Mouse (Mus musculus) embryonic facial prominence, embryonic 12.5 days (tissue): ENCODE data around the gene Klhl21. TPM values are rescaled to one million over a fixed set of nuclear protein-coding genes. Genes with fewer than 3 reads are reported as not detected.

Source experiments
- ATAC-seq: fragments of 200-750 bp; cut with Nextera tagmentation; 2 replicates; pipeline ENCODE4 v1.8.0; 2017; ENCODE audit not compliant: insufficient number of reproducible peaks, insufficient read depth, low FRiP score, low TSS enrichment
- H3K27ac ChIP-seq: fragments of 300-500 bp; sonication (generic); 2 replicates; pipeline ENCODE4 v1.5.1; 2016; ENCODE audit warnings: mild to moderate bottlenecking
- H3K27me3 ChIP-seq: fragments of 300-500 bp; sonication (generic); 2 replicates; pipeline ENCODE4 v1.6.1; 2016; ENCODE audit warnings: mild to moderate bottlenecking, moderate library complexity
- H3K36me3 ChIP-seq: fragments of 300-500 bp; sonication (generic); 2 replicates; pipeline ENCODE4 v1.6.1; 2016; ENCODE audit warnings: mild to moderate bottlenecking
- H3K4me1 ChIP-seq: fragments of 300-500 bp; sonication (generic); 2 replicates; pipeline ENCODE4 v1.6.1; 2016
- H3K4me2 ChIP-seq: fragments of 300-500 bp; sonication (generic); replicated peaks from 2 replicates; pipeline ENCODE4 v1.6.1; 2016; ENCODE audit warnings: mild to moderate bottlenecking, moderate library complexity
- H3K4me3 ChIP-seq: fragments of 300-500 bp; sonication (generic); 2 replicates; pipeline ENCODE4 v1.5.1; 2016; ENCODE audit warnings: mild to moderate bottlenecking
- H3K9ac ChIP-seq: fragments of 300-500 bp; sonication (generic); 2 replicates; pipeline ENCODE4 v1.6.1; 2016; ENCODE audit warnings: mild to moderate bottlenecking, moderate library complexity
- H3K9me3 ChIP-seq: fragments of 300-500 bp; sonication (generic); 2 replicates; pipeline ENCODE4 v1.6.1; 2016; ENCODE audit warnings: mild to moderate bottlenecking, moderate library complexity
- WGBS: fragments of 180-500 bp; shearing (Covaris S2); methylation state at CpG from one replicate; pipeline ENCODE4 v1.1.7; 2016; 5-methylcytosine and 5-hydroxymethylcytosine counted together
- polyA plus RNA-seq: library from polyadenylated mRNA; unstranded; fragments of >200 nt; fragmentation: Nextera tagmentation; extraction: Ambion mirVana; gene quantifications from 2 replicates; pipeline ENCODE4 v1.2.1, GENCODE M21; 2016

Gene Klhl21
- polyA plus RNA-seq, 1 experiment from 2014 or later = 13.5 TPM

DNA sequence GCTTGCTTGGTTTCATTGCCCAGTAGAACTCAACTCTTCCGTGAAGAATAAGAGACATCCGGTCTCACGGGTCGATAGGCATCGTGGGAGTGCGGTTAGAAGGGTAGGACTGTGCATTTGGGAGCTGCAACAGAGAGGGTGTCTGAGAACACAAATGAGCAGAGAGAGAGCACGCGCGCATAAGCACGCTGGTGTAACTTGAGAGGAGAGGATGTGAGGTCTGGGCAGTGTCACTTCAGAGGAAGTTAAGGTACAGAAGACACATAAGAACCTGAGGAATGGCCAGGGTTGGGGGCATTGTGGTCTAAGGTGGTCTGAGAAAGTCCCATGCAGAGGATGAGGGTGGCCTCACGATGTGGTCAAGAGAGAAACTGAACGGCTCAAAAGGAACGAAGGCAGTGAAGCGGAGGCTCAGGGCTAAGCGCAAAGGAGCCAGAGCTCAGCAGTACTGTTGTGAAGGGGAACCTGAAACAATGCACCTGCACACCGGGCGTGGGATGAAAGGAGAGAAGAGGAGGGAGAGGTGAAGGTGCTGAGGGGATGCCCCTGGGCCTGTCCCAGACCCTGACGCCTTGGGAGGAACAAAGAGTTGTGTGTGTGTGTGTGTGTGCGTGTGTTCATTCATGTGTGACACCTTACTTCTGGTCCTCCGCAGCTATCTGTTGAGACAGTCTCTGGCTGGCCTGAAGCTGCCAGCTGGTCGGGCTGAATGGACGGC lies 33.5 kb downstream of the Klhl21 start:
- Histone ChIP-seq H3K4me2 (no peak overlapping the region), H3K4me3 (no peak overlapping the region), H3K4me1 (peaks cover 9% of the 10 kb centered on the region), H3K9ac (no peak overlapping the region; the same call in 1 of the 2 replicates), H3K27me3 (no peaks in the 10 kb centered on the region), H3K36me3 (peaks cover 60% of the 10 kb centered on the region), H3K9me3 (no peaks in the 10 kb centered on the region), H3K27ac (no peak overlapping the region)
- no peak for ATAC-seq
- 96% methylated on average over 22 of the region's 22 CpGs for WGBS

DNA sequence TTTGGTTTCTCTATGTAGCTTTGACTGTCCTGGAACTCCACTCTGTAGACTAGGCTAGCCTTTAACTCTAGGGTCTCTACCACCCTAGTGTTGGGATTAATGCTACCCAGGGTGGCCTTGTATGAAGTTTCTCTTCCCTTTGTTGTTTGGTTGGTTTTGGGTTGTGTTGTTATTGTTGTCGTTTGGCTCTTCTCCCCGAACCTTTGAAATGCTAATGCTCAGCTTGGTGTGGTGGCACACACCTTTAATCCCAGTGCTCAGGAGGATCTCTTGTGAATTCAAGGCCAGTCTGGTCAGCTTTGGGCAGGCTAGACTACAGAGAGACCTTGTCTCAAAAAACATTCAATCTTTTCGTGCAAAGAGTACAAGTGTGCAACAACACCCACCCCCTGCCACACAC lies 34.6 kb downstream of the Klhl21 start:
- ATAC-seq = no peak
- H3K36me3 ChIP-seq = peaks cover 71% of the 10 kb centered on the region
- 82% methylated on average over 3 of the region's 3 CpGs for WGBS

DNA sequence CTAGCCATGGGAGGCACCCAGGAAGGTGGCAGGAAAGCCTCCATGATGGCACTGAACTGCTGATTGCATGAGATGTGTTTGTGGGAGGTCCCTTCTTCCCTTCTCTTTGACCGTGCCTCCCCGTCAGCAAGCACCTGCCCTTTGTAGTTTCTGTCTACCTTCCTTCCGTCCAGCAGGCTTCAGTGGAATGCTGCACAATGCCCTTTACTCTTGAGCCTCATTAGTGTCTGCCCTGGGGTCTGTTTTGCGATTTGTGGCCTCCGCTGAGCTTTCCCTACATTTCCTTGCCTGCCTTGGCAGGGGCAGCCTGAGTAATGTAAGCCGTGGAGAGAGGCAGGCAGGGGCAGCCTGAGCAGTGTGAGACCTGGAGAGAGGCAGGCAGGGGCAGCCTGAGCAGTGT lies 36.0 kb downstream of the Klhl21 start:
- WGBS = 69% methylated on average over 6 of the region's 6 CpGs
- ATAC-seq = no peak
- no peaks in the 10 kb centered on the region for H3K27me3 ChIP-seq
- no peak overlapping the region for H3K4me2 ChIP-seq
- H3K36me3 ChIP-seq = peaks cover 81% of the 10 kb centered on the region
- no peak overlapping the region for H3K9ac ChIP-seq
- H3K4me1 ChIP-seq = peaks cover 9% of the 10 kb centered on the region
- no peaks in the 10 kb centered on the region for H3K9me3 ChIP-seq
- H3K27ac ChIP-seq = no peak overlapping the region
- H3K4me3 ChIP-seq = no peak overlapping the region

More for the DNA sequence above, 34.6 kb downstream of the Klhl21 start:
- Histone ChIP-seq H3K27me3 (no peaks in the 10 kb centered on the region), H3K4me1 (peaks cover 9% of the 10 kb centered on the region), H3K4me2 (no peak overlapping the region), H3K4me3 (no peak overlapping the region), H3K9ac (no peak overlapping the region), H3K9me3 (no peaks in the 10 kb centered on the region), H3K27ac (no peak overlapping the region)

DNA sequence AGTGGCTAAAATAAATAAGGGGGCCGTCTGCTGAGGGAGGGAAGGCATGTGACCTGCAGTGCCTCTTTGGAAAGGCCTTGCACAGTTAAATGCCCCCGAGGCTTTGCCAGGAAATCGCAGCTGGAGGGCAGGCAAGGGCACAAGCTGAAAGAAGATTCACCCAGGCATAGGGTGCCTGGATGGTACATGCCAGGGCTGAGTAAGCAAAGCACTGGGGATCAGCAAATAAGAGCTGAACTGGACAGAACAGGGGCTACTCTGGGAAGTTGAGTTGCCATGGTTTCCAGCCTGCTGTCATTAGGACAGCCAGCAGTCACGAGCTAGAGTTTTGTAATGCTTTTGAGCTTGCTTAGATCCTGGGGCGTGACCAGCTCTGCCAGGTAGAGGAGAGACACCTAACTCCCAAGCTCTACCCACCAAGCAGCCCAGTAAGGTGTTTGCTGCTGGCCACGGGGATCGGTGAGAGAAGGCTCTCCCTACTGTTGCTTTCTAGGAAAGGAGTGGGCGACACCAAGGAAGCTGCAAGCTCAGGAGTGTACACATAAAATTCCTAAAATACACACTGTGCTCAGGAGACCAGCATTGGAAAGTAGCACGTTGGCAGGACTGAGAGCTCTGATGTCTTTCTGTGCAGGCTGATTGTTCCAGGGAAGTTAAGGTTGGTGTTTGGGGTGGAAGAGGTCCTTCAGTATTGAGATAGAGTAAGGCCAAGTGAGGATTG lies 53.9 kb downstream of the Klhl21 start:
- Histone ChIP-seq H3K9ac (no peak overlapping the region), H3K4me1 (no peaks in the 10 kb centered on the region), H3K4me2 (no peak overlapping the region), H3K4me3 (no peak overlapping the region), H3K27me3 (no peaks in the 10 kb centered on the region), H3K27ac (no peak overlapping the region), H3K9me3 (no peaks in the 10 kb centered on the region), H3K36me3 (peaks cover 53% of the 10 kb centered on the region)
- 77% methylated on average over 9 of the region's 9 CpGs for WGBS
- no peak for ATAC-seq

DNA sequence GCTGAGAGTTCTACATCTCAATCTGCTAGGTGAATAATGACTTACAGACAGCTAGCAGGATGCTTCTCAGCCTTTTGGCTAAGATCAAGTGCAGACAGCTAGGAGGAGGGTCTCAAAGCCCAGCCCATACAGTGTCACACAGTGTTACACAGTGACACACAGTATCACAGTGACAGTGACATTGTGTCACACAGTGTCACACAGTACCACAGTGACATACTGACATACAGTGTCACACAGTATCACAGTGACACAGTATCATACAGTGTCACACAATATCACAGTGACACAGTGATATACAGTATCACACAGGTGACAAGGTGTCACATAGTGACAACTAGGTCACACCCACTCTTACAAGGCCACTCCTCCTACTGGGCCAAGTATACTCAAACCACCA lies 58.7 kb downstream of the Klhl21 start:
- H3K4me1 ChIP-seq = no peaks in the 10 kb centered on the region

More for the DNA sequence above, 58.7 kb downstream of the Klhl21 start:
- Histone ChIP-seq H3K27me3 (no peaks in the 10 kb centered on the region), H3K4me2 (no peak overlapping the region), H3K9ac (no peak overlapping the region), H3K9me3 (no peaks in the 10 kb centered on the region), H3K27ac (no peak overlapping the region), H3K36me3 (0 out of 2 replicates have a peak, but pooled peaks cover 8% of the 10 kb centered on the region), H3K4me3 (no peak overlapping the region)
- ATAC-seq = no peak

Other genes with a start within 250 kb of the Klhl21 start
- 107 and 115 TPM in 2 replicates for gene Camta1, start 146.9 kb upstream of the Klhl21 start, polyA plus RNA-seq
- 78.2 and 86.6 TPM in 2 replicates for gene Dnajc11, start 75.1 kb upstream of the Klhl21 start, polyA plus RNA-seq
- gene Thap3, start 19.8 kb upstream of the Klhl21 start, polyA plus RNA-seq = 45.2 and 45.6 TPM in 2 replicates
- gene Phf13, start 12.5 kb upstream of the Klhl21 start, polyA plus RNA-seq = 42.2 and 44.3 TPM in 2 replicates
- gene Zbtb48, start 18.9 kb downstream of the Klhl21 start, polyA plus RNA-seq = 25.3 and 30.2 TPM in 2 replicates
- 1.0 and 1.1 TPM in 2 replicates for gene Tas1r1, start 29.8 kb downstream of the Klhl21 start, polyA plus RNA-seq
- 43.8 and 46.0 TPM in 2 replicates for gene Nol9, start 30.5 kb downstream of the Klhl21 start, polyA plus RNA-seq
- gene Plekhg5, start 63.7 kb downstream of the Klhl21 start, polyA plus RNA-seq = 17.8 and 19.0 TPM in 2 replicates
- gene Tnfrsf25, start 107.1 kb downstream of the Klhl21 start, polyA plus RNA-seq = 1.1 and 2.1 TPM in 2 replicates
- gene Espn, start 143.6 kb downstream of the Klhl21 start, polyA plus RNA-seq = 6.4 and 6.6 TPM in 2 replicates
- gene Hes2, start 150.1 kb downstream of the Klhl21 start, polyA plus RNA-seq = 0.09 TPM in 1 of 2 replicates, not detected in the other
- gene Acot7, start 169.3 kb downstream of the Klhl21 start, polyA plus RNA-seq = 57.9 and 69.8 TPM in 2 replicates